Mouse (Mus musculus) kidney, adult 2 months (tissue): ENCODE data around the gene Hoxd10.

Experiments used
- CTCF ChIP-seq: fragments of 200-500 bp; conservative IDR thresholded peaks from 2 replicates; pipeline ENCODE4 v1.5.1; 2011; ENCODE audit warnings: low read depth, mild to moderate bottlenecking, control low read depth, low read length, moderate library complexity, mixed read lengths; ENCODE audit not compliant: insufficient read depth, insufficient read length
- POLR2A ChIP-seq: fragments of 200-500 bp; IDR thresholded peaks from one replicate; pipeline ENCODE4 v1.6.1; 2011; ENCODE audit warnings: low read depth, low read length, control low read depth

GRCm38 (mm10) chr2:74657251-74658023, 34.3 kb upstream of the Hoxd10 start:
- TF ChIP-seq CTCF (no peak), POLR2A (no peak)
